Mouse (Mus musculus): ENCODE measurements around the gene Ccdc171.
"Not testable (repeated sequence)": the region's sequence is repeated elsewhere in the genome, so short reads cannot be mapped to it uniquely, and the experiment has no call there.

Ccdc171 gene

DNA sequence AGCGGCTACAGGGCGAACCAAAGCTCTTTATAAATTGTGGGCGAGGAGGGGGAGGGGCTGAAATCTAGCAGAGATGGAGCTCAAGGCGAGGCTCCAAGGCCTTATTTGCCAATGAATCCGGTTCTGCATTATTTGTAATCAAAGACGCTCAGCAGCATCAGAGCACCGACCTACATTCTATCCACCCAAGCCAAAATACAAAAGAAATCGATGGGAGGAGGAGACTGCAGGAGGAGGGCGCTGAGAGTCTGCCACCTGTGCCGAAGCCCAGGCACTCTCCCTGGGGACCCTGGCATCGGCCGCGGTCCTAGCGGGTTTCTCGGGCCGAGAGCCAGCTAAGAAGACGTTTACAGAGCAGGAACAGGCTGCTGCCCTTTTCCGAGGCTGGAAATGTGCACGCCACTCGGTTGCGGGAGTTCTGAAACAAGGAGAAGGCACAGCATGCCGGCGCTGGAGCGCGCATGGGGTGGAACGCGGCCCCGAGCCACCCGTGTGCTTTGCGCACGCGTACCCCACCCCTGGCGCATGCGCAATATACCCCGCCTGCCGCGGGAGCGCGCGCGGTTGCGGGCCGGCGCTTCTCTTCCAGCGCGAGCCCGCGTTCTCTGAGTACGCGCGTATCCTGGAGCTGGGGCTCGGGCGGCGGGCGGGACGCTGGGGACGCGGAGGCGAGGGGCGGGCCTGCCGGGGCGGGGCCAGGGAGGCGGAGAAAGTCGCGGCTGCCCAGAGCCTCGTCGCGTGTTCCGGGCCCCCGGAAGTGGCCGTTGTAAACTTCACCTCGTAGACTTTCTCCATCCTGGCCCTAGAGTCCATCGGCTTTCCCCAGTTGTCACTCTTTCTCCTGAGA, at the start of gene Ccdc171:
Gene Ccdc171 (plus strand): TSS at position 703 of the 847 bp plus-strand sequence.
- DNase-seq: peak; percentile 96 to 97

DNA sequence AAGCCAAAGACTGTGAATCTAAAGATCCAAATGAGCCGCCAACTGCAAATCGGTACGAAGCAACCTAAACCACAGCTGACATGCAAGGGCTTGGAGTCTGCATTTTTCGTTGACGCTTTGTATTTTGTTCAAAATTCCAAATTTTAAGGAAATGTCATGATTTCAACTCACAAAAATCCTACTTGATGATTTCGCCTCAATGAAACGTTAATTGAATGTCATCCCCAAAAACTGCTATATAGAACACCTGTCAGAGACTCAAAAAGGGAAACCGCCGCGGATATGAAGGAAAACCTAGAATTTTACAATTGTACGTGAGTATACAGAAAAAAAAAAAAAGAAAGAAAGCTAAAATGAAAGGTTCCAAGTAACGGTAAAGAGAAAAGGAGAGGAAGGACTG, 40.1 kb upstream of the Ccdc171 start:
- DNase-seq: no peak

DNA sequence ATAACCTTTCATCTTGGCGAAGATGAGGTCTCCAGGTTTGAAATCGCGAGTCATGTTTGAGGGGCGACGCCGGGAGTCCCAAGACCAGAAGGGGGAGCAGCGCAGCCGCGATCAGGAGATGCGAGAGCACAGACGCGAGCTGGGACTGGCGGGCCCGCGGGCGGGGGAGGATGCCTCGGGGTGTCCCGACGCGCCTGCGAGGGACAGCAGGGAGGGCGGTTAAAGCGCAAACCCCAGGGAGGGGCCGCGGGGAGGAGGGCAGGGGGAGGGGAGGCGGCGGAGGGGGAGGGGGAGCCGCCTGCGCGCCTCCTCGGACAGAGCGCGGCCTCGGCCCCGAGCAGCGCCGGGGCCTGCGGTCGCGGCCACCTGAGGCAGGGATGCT, 39.6 kb upstream of the Ccdc171 start:
- peak; percentile 93 to 95 for DNase-seq

DNA sequence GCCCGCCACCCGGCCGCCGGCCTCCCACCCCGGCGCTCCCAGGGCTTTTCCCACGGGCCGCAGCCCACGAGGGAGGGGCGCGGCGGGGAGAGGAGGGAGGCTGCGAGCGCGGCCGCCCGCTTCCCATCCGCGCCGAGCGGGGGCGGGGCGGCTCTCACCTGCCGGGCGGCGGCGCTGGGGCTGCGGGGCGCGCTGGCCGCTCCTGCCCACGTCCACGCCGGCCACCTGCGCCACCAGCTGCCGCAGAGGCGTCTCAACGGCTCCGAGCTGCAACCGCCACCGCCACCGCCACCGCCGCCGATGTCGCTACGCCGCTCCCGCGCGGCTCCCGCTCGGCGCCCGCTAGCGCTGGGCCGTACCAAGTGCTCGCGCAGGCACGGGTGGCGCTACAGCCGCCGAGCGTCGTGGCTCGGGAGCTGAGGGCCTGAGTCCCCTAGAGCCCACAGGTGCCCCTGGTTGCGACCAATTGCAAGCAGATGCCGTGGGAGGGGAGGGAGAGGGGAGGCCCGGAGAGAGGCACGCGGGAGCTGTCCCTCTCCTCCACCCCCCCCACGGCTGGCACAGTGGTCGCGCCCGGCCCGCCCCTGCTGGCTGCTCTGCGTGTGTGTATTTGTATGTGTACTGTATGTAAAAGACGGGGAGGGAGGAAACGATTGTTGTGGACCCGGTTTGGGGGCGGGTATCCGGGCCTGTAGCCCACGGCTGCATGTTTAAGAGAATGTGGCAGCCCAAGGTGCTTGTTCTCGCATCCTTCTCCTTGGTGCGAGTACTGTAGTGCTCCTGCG, 39.0 kb upstream of the Ccdc171 start, which contains the start of gene Psip1:
Gene Psip1 (minus strand): TSS at position 343 of the 785 bp plus-strand sequence.
- peak; percentile 95 to 97 for DNase-seq

DNA sequence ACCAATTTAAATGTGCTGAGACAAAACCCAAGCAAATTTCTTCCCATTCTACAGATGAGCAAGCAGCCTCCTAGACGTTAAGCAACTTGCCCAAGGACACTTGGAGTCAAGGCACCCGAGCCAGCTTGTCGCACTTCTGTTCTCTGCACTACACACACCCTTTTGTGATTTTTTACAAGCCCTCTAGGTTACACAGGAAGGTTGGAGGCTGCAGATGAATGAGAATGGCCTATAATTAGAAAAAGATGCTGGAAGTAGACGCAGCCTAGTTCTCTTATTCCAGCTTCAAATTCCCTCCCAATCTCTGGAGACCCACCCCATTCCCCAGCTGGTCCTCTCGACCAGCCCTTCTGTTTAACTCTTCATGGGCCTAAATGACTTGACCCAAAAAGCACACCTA, 36.2 kb upstream of the Ccdc171 start:
- DNase-seq: no peak

DNA sequence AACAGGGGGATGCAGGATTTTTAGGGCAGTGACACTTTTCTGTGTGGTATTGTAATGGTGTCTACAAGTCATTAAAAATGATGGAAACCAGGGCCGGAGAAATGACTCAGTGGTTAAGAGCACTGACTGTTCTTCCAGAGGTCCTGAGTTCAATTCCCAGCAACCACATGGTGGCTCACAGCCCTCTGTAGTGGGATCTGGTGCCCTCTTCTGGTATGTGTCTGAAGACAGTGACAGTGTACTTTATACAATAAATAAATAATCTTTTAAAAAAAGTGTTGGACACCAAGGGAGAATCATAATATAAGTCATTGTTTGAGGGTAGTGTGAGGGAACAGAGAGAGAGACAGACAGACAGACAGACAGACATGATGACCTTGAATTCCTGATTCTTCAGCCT, 32.2 kb upstream of the Ccdc171 start:
- DNase-seq: no peak

DNA sequence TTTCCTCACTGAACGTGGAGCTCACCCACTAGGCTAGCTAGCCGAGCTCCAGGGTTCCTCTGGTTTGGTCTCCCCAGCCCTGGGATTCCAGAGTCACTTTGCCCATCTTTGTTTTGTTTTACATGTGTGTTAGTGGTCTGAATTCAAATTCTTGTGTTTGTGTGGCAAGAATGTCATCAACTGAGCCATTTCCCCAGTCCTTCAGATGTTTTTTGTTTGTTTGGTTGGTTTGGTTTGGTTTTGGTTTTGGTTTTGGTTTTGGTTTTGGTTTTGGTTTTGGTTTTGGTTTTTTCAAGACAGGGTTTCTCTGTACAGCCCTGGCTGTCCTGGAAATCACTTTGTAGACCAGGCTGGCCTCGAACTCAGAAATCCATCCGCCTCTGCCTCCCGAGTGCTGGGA, 28.3 kb upstream of the Ccdc171 start:
- not testable (repeated sequence) for DNase-seq

DNA sequence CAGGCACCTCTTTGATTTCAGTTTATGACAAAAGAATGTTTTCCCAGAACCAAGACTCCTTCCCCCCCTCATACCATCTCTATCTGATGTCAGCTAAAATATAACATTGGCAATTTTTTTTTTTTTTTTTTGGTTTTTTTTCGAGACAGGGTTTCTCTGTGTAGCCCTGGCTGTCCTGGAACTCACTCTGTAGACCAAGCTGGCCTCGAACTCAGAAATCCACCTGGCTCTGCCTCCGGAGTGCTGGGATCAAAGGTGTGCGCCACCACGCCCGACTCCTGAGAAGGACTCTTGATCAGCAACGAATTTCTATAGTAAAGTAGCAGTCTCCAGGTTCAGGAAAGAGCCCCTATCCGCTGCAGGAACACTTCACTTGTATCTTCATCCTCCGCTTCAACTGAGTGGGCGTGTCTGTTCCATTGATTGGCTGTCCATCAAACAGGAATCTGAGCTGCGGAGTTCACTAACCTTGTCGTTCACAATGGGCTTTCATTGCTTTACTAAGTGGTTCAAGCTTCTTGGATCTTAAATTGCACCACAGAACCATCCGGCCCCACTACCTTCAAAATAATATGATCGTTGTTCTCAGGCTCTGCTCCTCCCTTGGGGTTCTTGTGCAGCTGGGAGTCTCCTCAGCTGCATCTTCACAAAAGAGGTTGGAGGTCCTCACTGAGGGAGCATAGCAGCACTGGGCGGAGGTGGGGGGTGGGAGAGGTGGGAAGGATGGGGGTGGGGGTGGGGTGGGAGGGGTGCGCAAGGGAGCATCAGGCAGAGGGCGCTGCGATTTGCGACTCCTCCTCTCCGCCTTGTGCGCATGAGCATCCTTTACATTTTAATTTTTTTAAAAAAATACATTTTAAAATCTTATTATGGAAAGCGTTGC, 24.9 kb upstream of the Ccdc171 start:
- DNase-seq: peak; percentile 38 to 46

DNA sequence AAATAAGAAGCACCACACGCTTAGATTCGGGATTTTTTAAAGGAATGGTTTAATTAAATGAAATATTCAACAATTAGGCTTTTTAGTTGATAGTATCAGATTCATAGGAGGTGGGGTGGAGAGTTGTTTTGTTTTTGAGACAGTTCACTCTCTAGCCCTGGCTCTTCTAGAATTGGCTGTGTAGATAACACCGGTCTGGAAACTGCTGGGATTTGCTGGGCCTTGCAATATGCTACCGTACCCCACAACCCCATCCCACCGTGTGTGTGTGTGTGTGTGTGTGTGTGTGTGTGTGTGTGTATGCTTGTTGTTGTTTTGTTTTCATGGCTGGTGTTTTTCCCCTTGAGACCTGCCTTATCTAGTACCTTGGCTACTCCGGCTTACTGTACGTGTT, 24.3 kb upstream of the Ccdc171 start:
- DNase-seq: no peak

DNA sequence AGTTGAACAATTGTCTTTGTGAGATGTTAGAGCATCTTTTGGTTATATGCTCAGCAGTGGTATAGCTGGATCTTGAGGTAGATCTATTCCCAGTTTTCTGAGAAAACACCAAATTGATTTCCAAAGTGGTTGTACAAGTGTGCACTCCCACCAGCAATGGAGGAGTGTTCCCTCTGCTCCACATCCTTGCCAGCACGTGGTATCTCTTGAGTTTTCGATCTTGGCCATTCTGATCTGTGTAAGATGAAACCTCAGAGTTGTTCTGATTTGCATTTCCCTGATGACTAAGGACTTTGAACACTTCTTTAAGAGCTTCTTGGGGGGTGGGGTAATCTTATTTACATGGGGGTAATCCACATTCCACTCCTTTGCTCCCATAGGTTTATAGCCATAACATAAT, 15.7 kb upstream of the Ccdc171 start:
- DNase-seq: no peak

DNA sequence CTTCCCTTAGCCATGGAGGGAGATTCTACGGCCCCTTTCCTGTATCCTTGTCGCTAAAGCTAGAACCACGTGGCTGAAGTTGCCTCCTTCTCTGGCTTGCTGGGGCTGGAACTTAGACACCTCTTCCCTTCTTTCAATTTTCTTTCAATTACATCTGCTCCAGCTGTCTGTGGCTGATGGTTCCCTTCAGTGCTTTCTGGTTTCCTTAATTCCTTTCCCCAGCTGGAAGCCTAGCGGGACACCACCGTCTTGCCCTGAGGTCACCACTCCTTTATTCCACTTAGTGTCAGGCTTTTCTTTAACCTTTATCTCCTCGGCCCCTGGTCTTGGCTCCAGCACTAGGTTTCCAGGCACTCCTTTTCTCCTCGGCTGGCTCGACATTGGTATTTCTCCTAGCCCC, 14.3 kb upstream of the Ccdc171 start:
- no peak for DNase-seq

DNA sequence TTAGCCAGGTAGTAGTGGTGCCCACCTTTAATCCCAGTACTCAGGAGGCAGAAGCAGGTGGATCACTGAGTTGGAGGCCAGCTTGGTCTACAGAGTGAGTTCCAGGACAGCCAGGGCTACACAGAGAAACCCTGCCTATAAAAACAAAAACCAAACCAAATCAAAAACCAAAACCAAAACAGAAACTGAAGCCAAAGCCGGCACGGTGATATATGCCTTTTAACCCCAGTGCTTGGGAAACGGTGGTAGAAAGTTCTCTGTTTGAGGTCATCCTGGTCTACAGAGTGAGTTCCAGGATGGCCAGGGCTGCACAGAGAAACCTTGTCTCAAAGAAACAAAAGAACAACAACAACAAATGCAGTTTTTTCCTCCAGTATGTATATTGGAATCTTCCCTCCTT, 13.1 kb upstream of the Ccdc171 start:
- DNase-seq: no peak

DNA sequence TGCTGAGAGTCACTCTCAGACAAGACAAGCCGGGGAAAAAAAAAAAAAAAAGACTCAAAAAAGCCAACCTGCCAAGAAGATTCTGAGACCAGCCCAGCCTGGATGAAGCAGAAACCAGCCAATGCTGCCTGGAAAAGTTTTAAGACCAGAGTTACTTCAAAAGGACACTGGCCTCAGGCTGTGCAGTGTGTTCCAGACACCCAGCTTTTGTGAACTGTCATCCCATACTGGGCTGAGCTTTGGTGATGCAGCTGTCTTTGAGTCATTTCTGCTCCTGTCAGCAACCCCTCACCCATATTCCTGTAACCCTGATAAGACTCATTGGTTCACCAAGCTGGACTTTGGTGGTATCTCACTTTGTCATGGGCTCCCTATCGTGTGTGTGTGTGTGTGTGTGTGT, 12.7 kb upstream of the Ccdc171 start:
- DNase-seq: no peak

DNA sequence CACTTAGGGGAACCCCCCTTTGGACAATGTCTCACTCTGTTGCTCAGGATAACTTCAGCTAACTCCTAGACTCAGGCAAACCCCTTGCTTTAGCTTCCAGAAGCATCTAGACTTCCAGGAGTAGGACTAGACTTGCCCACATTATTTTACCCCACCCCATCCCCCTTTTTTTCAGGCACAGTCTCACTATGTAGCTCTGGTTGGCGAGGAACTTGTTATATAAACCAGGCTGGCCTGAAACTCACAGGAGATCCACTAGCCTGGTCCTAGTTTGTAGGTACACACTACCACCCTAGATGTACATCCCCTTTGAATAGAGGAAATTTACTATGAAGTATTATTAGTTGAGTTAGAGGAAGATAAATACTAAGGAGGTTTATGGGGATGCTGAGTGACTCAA, 11.2 kb upstream of the Ccdc171 start:
- DNase-seq: no peak

DNA sequence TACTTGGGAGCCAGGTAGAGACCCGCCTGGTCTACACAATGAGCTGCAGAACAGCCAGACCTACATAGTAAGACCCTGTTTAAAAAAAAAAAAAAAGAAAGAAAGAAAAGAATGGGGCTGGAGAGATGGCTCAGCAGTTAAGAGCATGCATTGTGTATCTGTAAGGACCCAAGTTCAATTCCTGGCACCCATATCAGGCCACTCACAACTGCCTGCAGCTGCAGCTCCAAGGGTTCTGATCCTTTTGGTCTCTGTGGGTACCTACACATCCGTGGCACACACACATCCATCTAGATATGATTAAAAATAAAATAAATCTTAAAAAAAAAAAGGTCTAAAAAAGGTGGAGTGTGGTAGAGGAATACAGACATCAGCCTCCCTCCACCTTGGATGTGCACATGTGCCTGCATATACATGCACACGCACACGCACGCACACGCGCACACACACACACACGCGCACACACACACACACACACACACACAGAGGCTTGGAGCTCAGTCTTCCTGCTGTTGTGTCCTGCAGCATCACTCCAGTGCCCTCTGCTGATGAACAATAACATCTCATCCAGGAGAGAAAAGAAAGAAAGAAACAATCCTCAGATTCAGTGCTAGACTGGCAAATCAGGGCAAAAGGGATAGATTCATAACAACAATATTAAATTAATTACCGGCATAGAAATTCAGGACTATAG, 10.2 kb upstream of the Ccdc171 start:
- peak; percentile 32 to 48 for DNase-seq

DNA sequence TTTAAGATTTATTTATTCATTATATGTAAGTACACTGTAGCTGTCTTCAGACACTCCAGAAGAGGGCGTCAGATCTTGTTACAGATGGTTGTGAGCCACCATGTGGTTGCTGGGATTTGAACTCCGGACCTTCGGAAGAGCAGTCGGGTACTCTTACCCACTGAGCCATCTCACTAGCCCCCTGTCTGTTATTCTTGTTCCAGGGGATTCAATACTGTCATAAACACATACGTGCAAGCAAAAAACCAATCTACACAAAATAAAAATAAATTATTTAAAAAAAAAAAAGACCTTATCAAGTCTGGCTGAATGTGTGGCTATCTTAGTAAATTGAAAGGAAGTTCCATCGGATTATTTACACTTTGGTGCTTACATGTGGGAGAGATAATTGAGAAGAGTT, 9.2 kb upstream of the Ccdc171 start:
- not testable (repeated sequence) for DNase-seq

DNA sequence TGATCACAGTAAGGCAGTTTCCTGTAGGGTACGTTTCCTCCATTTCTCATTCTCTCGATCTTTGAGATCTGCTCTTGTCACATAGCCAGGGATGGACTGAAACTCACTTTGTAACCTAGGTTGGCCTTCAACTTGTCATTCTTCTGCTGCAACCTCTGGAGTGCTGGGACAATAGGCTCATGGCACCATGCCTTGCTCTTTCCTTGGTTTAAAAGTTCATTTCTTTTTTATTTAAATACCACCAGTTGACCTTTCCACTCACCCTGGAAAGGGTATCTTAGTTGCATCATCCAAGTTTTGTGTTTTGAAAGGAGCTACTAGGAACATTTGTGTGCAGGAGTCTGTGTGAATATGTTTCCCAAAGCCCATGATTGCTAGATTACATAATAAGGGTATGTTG, 6.2 kb upstream of the Ccdc171 start:
- no peak for DNase-seq

DNA sequence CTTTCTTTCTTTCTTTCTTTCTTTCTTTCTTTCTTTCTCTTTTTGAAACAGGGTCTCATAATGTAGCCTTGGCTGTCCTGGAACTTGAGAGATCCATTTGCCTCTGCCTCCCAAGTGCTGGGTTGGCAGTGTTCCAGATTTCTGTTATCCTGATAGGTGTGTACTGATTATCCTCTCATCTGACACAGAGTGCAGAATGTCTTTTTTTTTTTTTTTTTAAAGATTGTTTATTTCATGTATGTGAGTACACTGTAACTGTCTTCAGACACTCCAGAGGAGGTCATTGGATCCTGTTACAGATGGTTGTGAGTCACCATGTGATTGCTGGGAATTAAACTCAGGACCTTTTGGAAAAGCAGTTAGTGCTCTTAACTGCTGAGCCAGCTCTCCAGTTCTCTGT, 5.5 kb upstream of the Ccdc171 start:
- DNase-seq: no peak

DNA sequence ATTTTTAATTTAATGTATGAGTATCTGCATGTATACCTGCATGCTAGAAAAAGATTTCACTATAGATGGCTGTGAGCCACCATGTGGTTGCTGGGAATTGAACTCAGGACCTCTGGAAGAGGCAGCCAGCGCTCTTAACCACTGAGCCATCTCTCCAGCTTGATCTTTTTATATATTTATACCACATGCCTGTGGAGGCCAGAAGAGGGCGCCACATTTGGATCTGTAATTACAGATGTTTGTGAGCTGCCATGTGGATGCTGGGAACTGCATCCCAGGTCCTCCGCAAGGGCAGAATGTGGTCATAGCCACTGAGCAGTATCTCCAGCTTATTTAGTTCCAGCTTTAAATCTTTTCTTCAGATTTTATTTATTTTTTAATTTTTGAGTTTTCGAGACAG, 5.0 kb upstream of the Ccdc171 start:
- no peak for DNase-seq

DNA sequence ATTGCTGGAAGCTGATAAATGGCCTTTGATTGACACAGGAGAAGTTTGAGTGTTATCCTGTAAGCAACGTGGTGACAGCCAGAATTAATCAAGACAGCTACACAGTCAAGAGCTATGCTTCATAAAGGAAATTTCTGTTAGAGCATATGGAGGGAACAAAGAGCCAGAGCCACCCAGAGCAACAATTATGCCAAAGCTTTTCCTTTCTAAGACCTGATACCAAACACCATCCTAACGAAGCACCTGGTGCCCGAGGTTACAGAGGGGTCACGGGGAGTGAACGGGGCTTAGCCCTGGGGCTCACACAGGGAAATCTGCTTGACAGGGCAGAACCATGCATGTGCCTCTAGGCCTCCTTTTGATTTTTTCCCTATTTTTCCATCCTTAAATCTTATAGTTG, 3.3 kb upstream of the Ccdc171 start:
- no peak for DNase-seq

DNA sequence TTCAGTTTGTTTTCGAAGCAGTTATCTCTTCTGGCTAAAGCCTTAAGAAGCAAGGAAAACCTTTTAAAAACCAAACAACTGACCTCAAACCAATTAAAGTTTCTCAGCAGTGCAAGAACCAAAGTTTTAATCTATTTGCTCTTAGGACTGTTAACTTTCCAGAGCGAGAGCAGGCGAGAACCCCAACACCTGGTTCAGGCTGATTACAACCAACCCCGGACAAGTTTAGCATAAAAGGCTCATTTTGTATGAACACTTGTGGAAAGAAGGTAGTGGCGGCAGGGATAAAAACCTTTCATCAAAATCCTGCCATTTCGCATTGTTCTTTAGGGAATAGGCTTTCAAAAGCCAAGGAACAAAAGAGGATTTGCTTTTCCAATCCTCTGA, 896 bp upstream of the Ccdc171 start:
- no peak for DNase-seq

DNA sequence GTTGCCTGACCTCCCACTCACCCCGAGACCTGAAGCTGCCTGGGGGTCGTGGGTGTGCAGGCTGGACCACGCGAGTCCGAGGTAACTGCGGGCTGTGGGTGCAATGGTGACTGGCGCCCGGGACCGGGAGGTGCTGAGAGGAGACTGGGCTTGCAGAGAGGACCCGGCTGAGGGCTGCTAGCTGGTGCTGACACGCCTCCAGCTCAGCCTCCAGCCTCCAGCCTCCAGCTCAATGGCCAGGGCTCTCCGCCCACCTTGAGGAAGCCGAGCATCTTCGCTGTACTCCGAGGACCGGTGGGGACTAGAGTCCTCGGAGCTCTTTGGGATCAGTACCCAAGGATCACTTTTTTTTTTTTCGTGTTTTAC, 328 bp downstream of the Ccdc171 start:
- no peak for DNase-seq

All from cerebellum, postnatal 14 days (tissue).